Mouse (Mus musculus): Measurements from ENCODE around the gene Klhdc1. TPM values are rescaled to one million over a fixed set of nuclear protein-coding genes. Genes with fewer than 3 reads are reported as not detected.

Gene Klhdc1
- polyA plus RNA-seq, 2 experiments = 4.1 to 9.5 TPM

DNA sequence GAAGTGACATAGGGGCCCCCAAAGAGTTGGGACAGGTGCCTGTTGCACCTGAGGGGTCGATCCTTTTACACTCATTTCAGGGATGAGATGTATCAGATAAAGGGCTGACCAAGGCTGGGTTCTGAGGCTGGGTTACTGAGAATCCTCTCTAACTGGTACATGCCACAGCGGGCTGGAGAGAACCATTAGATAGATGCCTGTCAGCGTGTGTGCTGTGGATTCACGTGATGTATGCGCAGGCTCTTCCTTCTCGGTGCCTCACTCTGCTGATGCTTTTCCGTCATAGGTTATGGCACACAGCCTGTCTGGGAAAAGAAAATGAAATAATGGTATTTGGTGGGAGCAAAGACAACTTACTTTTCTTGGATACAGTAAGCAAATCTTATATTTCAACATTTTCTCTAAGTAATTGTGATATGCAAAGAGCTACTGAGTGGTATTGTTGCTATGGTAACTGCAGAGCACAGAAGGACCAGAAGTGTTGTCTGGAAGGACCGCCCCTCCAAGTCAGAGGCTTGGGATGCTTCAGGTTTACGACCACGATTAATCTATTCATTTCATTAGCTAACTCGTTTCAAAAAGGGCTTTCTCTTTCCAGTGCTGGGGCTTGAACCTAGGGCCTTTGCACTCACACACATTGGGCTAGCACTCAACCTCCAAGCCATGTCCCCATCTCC is 27.1 kb downstream of the Klhdc1 start:
- DNase-seq (ENCODE audit: low spot score) = no peak
- no peak for TF ChIP-seq POLR2A (IDR thresholded peaks at IDR 0.05; ENCODE audit: borderline replicate concordance, extremely low read depth, insufficient read depth, insufficient read length)
- H3K27ac ChIP-seq (replicated peaks; ENCODE audit: low read depth, low read length) = no peak overlapping the region
- ATAC-seq (ENCODE audit: low FRiP score, low read depth) = no peak
- no peak overlapping the region for H3K4me2 ChIP-seq (replicated peaks; ENCODE audit: low read depth, low read length, severe bottlenecking)
- H3K27me3 ChIP-seq (ENCODE audit: control insufficient read depth, insufficient read depth, low read length) = no peaks in the 10 kb centered on the region
- WGBS = 77% methylated on average over 11 of the region's 11 CpGs
- no peaks in the 10 kb centered on the region for H3K36me3 ChIP-seq (ENCODE audit: control insufficient read depth, insufficient read depth, low read length)
- H3K9ac ChIP-seq (ENCODE audit: low read depth, low read length, severe bottlenecking) = no peak overlapping the region
- no peak overlapping the region for H3K4me3 ChIP-seq (replicated peaks; ENCODE audit: low read length)
- H3K9me3 ChIP-seq (ENCODE audit: control insufficient read depth, low read length) = no peaks in the 10 kb centered on the region
- no peaks in the 10 kb centered on the region for H3K4me1 ChIP-seq (ENCODE audit: control insufficient read depth, insufficient read depth, low read length)

DNA sequence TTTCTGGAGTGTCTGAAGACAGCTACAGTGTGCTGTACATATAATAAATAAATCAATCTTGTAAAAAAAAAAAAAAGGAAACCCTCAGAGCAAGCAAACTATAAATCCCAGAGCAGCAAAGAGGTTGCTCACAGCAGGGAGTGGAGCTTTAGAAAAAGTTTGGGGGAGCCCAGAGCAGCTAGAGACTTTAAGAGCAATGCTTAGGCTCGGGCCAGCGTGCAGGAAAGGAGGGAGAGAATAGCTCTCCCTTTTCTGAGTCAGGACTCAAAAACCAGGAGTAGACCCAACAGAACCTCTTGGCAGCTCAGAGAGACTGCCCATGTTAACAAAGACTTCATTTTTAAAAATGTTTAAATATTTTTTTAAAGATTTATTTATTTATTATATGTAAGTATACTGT is 28.0 kb downstream of the Klhdc1 start:
- Histone ChIP-seq H3K36me3 (ENCODE audit: control insufficient read depth, insufficient read depth, low read length) (no peaks in the 10 kb centered on the region), H3K9ac (ENCODE audit: low read depth, low read length, severe bottlenecking) (no peak overlapping the region), H3K27ac (replicated peaks; ENCODE audit: low read depth, low read length) (no peak overlapping the region), H3K27me3 (ENCODE audit: control insufficient read depth, insufficient read depth, low read length) (no peaks in the 10 kb centered on the region), H3K4me3 (replicated peaks; ENCODE audit: low read length) (no peak overlapping the region), H3K4me1 (ENCODE audit: control insufficient read depth, insufficient read depth, low read length) (no peaks in the 10 kb centered on the region), H3K4me2 (replicated peaks; ENCODE audit: low read depth, low read length, severe bottlenecking) (no peak overlapping the region), H3K9me3 (ENCODE audit: control insufficient read depth, low read length) (no peaks in the 10 kb centered on the region)
- ATAC-seq (ENCODE audit: low FRiP score, low read depth) = no peak
- no peak for TF ChIP-seq POLR2A (IDR thresholded peaks at IDR 0.05; ENCODE audit: borderline replicate concordance, extremely low read depth, insufficient read depth, insufficient read length)
- 49% methylated on average over 2 of the region's 2 CpGs for WGBS
- DNase-seq (ENCODE audit: low spot score) = no peak

DNA sequence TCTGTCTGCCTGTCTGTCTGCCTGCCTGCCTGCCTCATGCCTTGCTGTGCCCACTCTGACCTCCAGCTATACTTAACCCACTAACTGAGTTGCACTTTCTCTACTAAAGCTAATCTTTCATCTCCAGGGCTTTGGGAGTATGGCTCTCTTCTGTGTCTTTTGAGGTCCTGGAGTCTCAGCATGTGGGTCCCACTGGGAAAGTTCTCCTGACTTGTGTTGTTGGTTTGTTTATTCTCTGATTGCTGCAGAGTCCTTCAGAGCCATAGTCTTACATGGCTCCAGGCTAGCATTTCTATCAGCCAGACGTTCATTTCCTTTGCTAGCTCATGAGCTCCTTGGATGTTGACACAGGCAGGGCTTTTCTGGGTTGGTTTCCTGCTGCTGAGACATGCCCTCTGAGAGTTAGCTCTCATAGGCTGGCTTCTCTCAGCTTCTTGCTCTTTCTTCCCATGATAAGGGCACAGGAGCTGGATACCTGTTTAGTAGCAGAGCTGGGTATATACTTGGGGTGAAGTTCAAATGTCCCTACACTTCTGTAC is 39.0 kb downstream of the Klhdc1 start:
- H3K27ac ChIP-seq (replicated peaks; ENCODE audit: low read depth, low read length) = no peak overlapping the region
- DNase-seq (ENCODE audit: low spot score) = no peak

DNA sequence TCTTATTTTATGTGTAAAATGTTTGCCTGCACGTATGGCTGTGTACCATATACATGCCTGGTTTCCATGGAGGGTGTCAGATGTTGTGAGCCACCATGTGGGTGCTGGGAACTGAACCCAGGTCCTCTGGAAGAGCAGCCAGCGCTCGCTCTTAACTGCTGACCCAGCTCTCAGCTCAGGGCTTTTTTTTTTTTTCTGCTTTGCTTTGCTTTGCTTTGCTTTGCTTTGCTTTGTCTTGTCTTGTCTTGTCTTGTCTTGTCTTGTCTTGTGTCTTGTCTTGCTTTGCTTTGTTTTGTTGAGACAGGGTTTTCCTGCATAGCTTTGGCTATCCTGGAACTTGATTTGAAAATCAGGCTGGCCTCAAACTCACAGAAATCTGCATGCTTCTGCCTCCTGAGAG is 39.9 kb downstream of the Klhdc1 start:
- Histone ChIP-seq H3K27ac (replicated peaks; ENCODE audit: low read depth, low read length) (no peak overlapping the region), H3K9ac (ENCODE audit: low read depth, low read length, severe bottlenecking) (no peak overlapping the region), H3K4me1 (ENCODE audit: control insufficient read depth, insufficient read depth, low read length) (no peaks in the 10 kb centered on the region), H3K9me3 (ENCODE audit: control insufficient read depth, low read length) (no peaks in the 10 kb centered on the region), H3K4me3 (replicated peaks; ENCODE audit: low read length) (no peak overlapping the region), H3K36me3 (ENCODE audit: control insufficient read depth, insufficient read depth, low read length) (no peaks in the 10 kb centered on the region), H3K4me2 (replicated peaks; ENCODE audit: low read depth, low read length, severe bottlenecking) (no peak overlapping the region), H3K27me3 (ENCODE audit: control insufficient read depth, insufficient read depth, low read length) (no peaks in the 10 kb centered on the region)
- TF ChIP-seq POLR2A (IDR thresholded peaks at IDR 0.05; ENCODE audit: borderline replicate concordance, extremely low read depth, insufficient read depth, insufficient read length) = no peak
- whole genome bisulfite sequencing = 94% methylated on average over 3 of the region's 3 CpGs
- DNase-seq (ENCODE audit: low spot score) (no peak), ATAC-seq (ENCODE audit: low FRiP score, low read depth) (no peak)

More for the DNA sequence above, 39.0 kb downstream of the Klhdc1 start:
- Histone ChIP-seq H3K4me3 (replicated peaks; ENCODE audit: low read length) (no peak overlapping the region), H3K9me3 (ENCODE audit: control insufficient read depth, low read length) (no peaks in the 10 kb centered on the region), H3K9ac (ENCODE audit: low read depth, low read length, severe bottlenecking) (no peak overlapping the region), H3K4me2 (replicated peaks; ENCODE audit: low read depth, low read length, severe bottlenecking) (no peak overlapping the region), H3K4me1 (ENCODE audit: control insufficient read depth, insufficient read depth, low read length) (no peaks in the 10 kb centered on the region), H3K27me3 (ENCODE audit: control insufficient read depth, insufficient read depth, low read length) (no peaks in the 10 kb centered on the region), H3K36me3 (ENCODE audit: control insufficient read depth, insufficient read depth, low read length) (no peaks in the 10 kb centered on the region)
- TF ChIP-seq POLR2A (IDR thresholded peaks at IDR 0.05; ENCODE audit: borderline replicate concordance, extremely low read depth, insufficient read depth, insufficient read length) = no peak
- no peak for ATAC-seq (ENCODE audit: low FRiP score, low read depth)
- WGBS = 30% methylated on average over 1 of the region's 1 CpGs

DNA sequence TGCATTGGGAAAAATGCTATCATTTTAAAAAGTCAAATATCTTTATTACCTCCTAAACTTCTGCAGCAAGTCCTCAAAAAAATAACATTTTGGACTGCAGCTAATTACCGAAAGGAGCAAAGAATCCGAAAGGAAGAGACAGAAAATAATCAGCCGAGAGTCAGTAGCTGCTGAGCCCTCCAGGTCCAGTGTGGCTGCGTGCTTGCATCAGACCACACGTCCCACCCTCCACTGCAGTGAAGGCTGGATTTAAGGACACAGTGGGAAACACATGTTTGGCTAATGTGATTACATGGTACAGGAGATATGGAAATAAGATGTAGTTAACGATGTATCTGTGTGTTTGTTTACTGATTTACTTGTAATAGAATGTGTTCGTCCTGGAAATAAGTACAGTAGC is 42.2 kb downstream of the Klhdc1 start:
- H3K4me2 ChIP-seq (replicated peaks; ENCODE audit: low read depth, low read length, severe bottlenecking) = no peak overlapping the region
- H3K9ac ChIP-seq (ENCODE audit: low read depth, low read length, severe bottlenecking) = no peak overlapping the region
- ATAC-seq (ENCODE audit: low FRiP score, low read depth) (no peak), DNase-seq (ENCODE audit: low spot score) (no peak)
- no peaks in the 10 kb centered on the region for H3K4me1 ChIP-seq (ENCODE audit: control insufficient read depth, insufficient read depth, low read length)
- 82% methylated on average over 7 of the region's 7 CpGs for WGBS
- TF ChIP-seq POLR2A (IDR thresholded peaks at IDR 0.05; ENCODE audit: borderline replicate concordance, extremely low read depth, insufficient read depth, insufficient read length) = no peak
- H3K27ac ChIP-seq (replicated peaks; ENCODE audit: low read depth, low read length) = no peak overlapping the region
- H3K9me3 ChIP-seq (ENCODE audit: control insufficient read depth, low read length) = no peaks in the 10 kb centered on the region
- H3K4me3 ChIP-seq (replicated peaks; ENCODE audit: low read length) = no peak overlapping the region
- H3K36me3 ChIP-seq (ENCODE audit: control insufficient read depth, insufficient read depth, low read length) = no peaks in the 10 kb centered on the region
- no peaks in the 10 kb centered on the region for H3K27me3 ChIP-seq (ENCODE audit: control insufficient read depth, insufficient read depth, low read length)

Data from limb, embryonic 14.5 days (tissue).